Mouse (Mus musculus) MEL (cell line): ENCODE data around the gene Zfp810.

Experiments
- BHLHE40 ChIP-seq: IDR thresholded peaks from 2 replicates; pipeline ENCODE4 v1.6.1; 2012; ENCODE audit warnings: low read depth, mild to moderate bottlenecking, inconsistent platforms, low read length, improper control_type of control experiment, borderline replicate concordance
- CTCF ChIP-seq, 3 experiments: IDR thresholded peaks in 2 of 3; conservative IDR thresholded peaks in 1 of 3; 2 replicates each; pipeline ENCODE4 v1.5.1; 2011 to 2012; ENCODE audit warnings: low read length in 3 of 3, low read depth in 2 of 3, mild to moderate bottlenecking in 2 of 3, improper control_type of control experiment in 1 of 3, inconsistent platforms in 1 of 3, mixed read lengths in 1 of 3, moderate library complexity in 1 of 3; ENCODE audit not compliant: control insufficient read depth in 1 of 3, insufficient read depth in 1 of 3, poor library complexity in 1 of 3, severe bottlenecking in 1 of 3
- E2F4 ChIP-seq: IDR thresholded peaks from 2 replicates; pipeline ENCODE4 v1.6.1; 2011; ENCODE audit warnings: low read depth, low read length, improper control_type of control experiment, borderline replicate concordance
- ELF1 ChIP-seq: IDR thresholded peaks from 2 replicates; pipeline ENCODE4 v1.6.1; 2014; ENCODE audit warnings: low read depth, mild to moderate bottlenecking, inconsistent platforms, low read length, improper control_type of control experiment, moderate library complexity
- GATA1 ChIP-seq: IDR thresholded peaks from 2 replicates; pipeline ENCODE4 v1.6.1; 2011; ENCODE audit warnings: low read depth, low read length, improper control_type of control experiment
- HCFC1 ChIP-seq: IDR thresholded peaks from 2 replicates; pipeline ENCODE4 v1.6.1; 2012; ENCODE audit warnings: low read depth, mild to moderate bottlenecking, inconsistent platforms, low read length, improper control_type of control experiment, moderate library complexity
- JUND ChIP-seq: IDR thresholded peaks from 2 replicates; pipeline ENCODE4 v1.6.1; 2011; ENCODE audit warnings: low read depth, mild to moderate bottlenecking, improper control_type of control experiment, low read length
- NRF1 ChIP-seq: IDR thresholded peaks from 2 replicates; pipeline ENCODE4 v1.6.1; 2014; ENCODE audit warnings: low read depth, mild to moderate bottlenecking, inconsistent platforms, low read length, improper control_type of control experiment, moderate library complexity; ENCODE audit not compliant: poor library complexity, insufficient read depth, severe bottlenecking
- POLR2A ChIP-seq, 2 experiments: IDR thresholded peaks; 2 replicates each; pipeline ENCODE4 v1.6.1; 2011 to 2012; ENCODE audit warnings: low read length in 2 of 2, mild to moderate bottlenecking in 2 of 2, control low read depth in 1 of 2, improper control_type of control experiment in 1 of 2, low read depth in 1 of 2, moderate library complexity in 1 of 2; ENCODE audit not compliant: control insufficient read depth in 1 of 2, insufficient read depth in 1 of 2, poor library complexity in 1 of 2
- POLR2AphosphoS2 ChIP-seq: IDR thresholded peaks from 2 replicates; pipeline ENCODE4 v1.6.1; 2011; ENCODE audit warnings: low read length, improper control_type of control experiment
- RAD21 ChIP-seq: IDR thresholded peaks from 2 replicates; pipeline ENCODE4 v1.6.1; 2011; ENCODE audit warnings: mild to moderate bottlenecking, low read depth, low read length, improper control_type of control experiment
- SMC3 ChIP-seq: IDR thresholded peaks from 2 replicates; pipeline ENCODE4 v1.6.1; 2011; ENCODE audit warnings: low read depth, low read length, improper control_type of control experiment
- UBTF ChIP-seq: IDR thresholded peaks from 2 replicates; pipeline ENCODE4 v1.6.1; 2012; ENCODE audit warnings: low read depth, mild to moderate bottlenecking, inconsistent platforms, low read length, improper control_type of control experiment, moderate library complexity, borderline replicate concordance; ENCODE audit not compliant: insufficient read depth
- USF1 ChIP-seq: IDR thresholded peaks from 2 replicates; pipeline ENCODE4 v1.6.1; 2014; ENCODE audit warnings: low read depth, mild to moderate bottlenecking, inconsistent platforms, low read length, improper control_type of control experiment, moderate library complexity

DNA sequence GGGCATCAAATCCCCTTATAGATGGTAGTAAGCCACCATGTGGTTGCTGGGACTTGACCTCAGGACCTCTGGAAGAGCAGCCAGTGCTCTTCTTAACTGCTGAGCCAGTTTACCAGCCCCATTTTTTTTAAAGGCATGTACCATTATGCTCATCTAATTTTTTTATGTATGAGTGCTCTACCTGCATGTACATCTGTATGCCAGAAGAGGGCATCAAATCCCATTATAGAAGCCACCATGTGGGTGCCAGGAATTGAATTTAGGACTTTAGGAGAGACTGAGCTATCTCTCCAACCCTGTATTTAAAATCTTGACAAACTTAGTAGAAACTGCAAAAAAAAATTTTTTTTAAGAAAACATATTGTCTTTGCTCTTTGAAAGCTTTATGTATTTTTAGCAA is 76.9 kb downstream of the Zfp810 start:
- peak; percentile 49 to 89 (median 80) for TF ChIP-seq CTCF (IDR thresholded peaks at IDR 0.05 in 2 of 3, conservative IDR thresholded peaks at IDR 0.05 in 1 of 3; ENCODE audit: control insufficient read depth in 1 of 3, insufficient read depth in 1 of 3, low read depth in 2 of 3, low read length in 3 of 3, poor library complexity in 1 of 3, severe bottlenecking in 1 of 3)
- TF ChIP-seq SMC3: peak; percentile 90
- peak; percentile 85 for TF ChIP-seq RAD21
- TF ChIP-seq E2F4: no peak
- no peak for TF ChIP-seq GATA1
- TF ChIP-seq UBTF: no peak
- TF ChIP-seq POLR2A (IDR thresholded peaks at IDR 0.05; ENCODE audit: control insufficient read depth in 1 of 2, insufficient read depth in 1 of 2, low read depth in 1 of 2, low read length in 2 of 2, poor library complexity in 1 of 2): no peak
- TF ChIP-seq ELF1: no peak
- no peak for TF ChIP-seq USF1
- TF ChIP-seq POLR2AphosphoS2: no peak
- no peak for TF ChIP-seq BHLHE40
- TF ChIP-seq NRF1: no peak
- TF ChIP-seq HCFC1: peak; percentile 58; the same call in 1 of the 2 replicates
- no peak for TF ChIP-seq JUND
